Mouse (Mus musculus) kidney, adult 2 months (tissue): Measurements from ENCODE around the gene Gper1.

Experiments
- CTCF ChIP-seq: fragments of 200-500 bp; conservative IDR thresholded peaks from 2 replicates; pipeline ENCODE4 v1.5.1; 2011; ENCODE audit warnings: low read depth, mild to moderate bottlenecking, control low read depth, low read length, moderate library complexity, mixed read lengths; ENCODE audit not compliant: insufficient read depth, insufficient read length
- POLR2A ChIP-seq: fragments of 200-500 bp; IDR thresholded peaks from one replicate; pipeline ENCODE4 v1.6.1; 2011; ENCODE audit warnings: low read depth, low read length, control low read depth

- TF ChIP-seq CTCF, result no peak
- TF ChIP-seq POLR2A, result no peak
Measured at GRCm38 (mm10) chr5:139418110-139418509, 4.8 kb upstream of the Gper1 start.
